Mouse (Mus musculus) MEL (cell line): ENCODE measurements around the gene Bcl3. TPM values are rescaled to one million over a fixed set of nuclear protein-coding genes. Genes with fewer than 3 reads are reported as not detected.

ENCODE experiments used
- DNase-seq: peaks from one replicate; pipeline ENCODE4 v3.0.0; 2011; ENCODE audit warnings: low read depth, low spot score
- H3K27ac ChIP-seq: 2 replicates; pipeline ENCODE4 v1.5.1; 2012; ENCODE audit warnings: low read depth, mild to moderate bottlenecking, control low read depth, low read length, moderate library complexity; ENCODE audit not compliant: control insufficient read depth
- H3K27me3 ChIP-seq, 2 experiments: fragments of 150-350 bp in 1 of 2; sonication (generic) in 1 of 2; 2 replicates each; pipeline ENCODE4 v1.6.1; 2012; ENCODE audit warnings: low read length in 2 of 2, mild to moderate bottlenecking in 2 of 2, improper control_type of control experiment in 1 of 2, moderate library complexity in 1 of 2; ENCODE audit not compliant: insufficient read depth in 2 of 2, control insufficient read depth in 1 of 2
- H3K36me3 ChIP-seq, 2 experiments: 2 replicates each; pipeline ENCODE4 v1.6.1; 2012 to 2014; ENCODE audit warnings: low read length in 2 of 2, improper control_type of control experiment in 1 of 2, inconsistent platforms in 1 of 2, mild to moderate bottlenecking in 1 of 2; ENCODE audit not compliant: insufficient read depth in 2 of 2, control insufficient read depth in 1 of 2
- H3K4me1 ChIP-seq, 2 experiments: fragments of 150-350 bp in 1 of 2; sonication (generic) in 1 of 2; 2 replicates each; pipeline ENCODE4 v1.6.1; 2012; ENCODE audit warnings: low read length in 2 of 2, improper control_type of control experiment in 1 of 2, mild to moderate bottlenecking in 1 of 2; ENCODE audit not compliant: insufficient read depth in 2 of 2, control insufficient read depth in 1 of 2
- H3K4me3 ChIP-seq, 2 experiments: fragments of 150-350 bp in 1 of 2; sonication (generic) in 1 of 2; 2 replicates each; pipeline ENCODE4 v1.5.1; 2012; ENCODE audit warnings: low read depth in 2 of 2, low read length in 2 of 2, mild to moderate bottlenecking in 2 of 2, moderate library complexity in 2 of 2, control low read depth in 1 of 2, improper control_type of control experiment in 1 of 2; ENCODE audit not compliant: control insufficient read depth in 1 of 2, insufficient read depth in 1 of 2
- H3K79me2 ChIP-seq: 2 replicates; pipeline ENCODE4 v1.6.1; 2012; ENCODE audit warnings: mild to moderate bottlenecking, low read length, moderate library complexity; ENCODE audit not compliant: control insufficient read depth, poor library complexity, insufficient read depth
- H3K9ac ChIP-seq: 2 replicates; pipeline ENCODE4 v1.6.1; 2012; ENCODE audit warnings: low read depth, mild to moderate bottlenecking, control low read depth, low read length, moderate library complexity; ENCODE audit not compliant: control insufficient read depth, poor library complexity, severe bottlenecking
- H3K9me3 ChIP-seq: fragments of 150-350 bp; sonication (generic); replicated peaks from 2 replicates; pipeline ENCODE4 v1.6.1; 2012; ENCODE audit warnings: mild to moderate bottlenecking, low read length, improper control_type of control experiment, moderate library complexity; ENCODE audit not compliant: insufficient read depth
- CHD1 ChIP-seq: IDR thresholded peaks from 2 replicates; pipeline ENCODE4 v1.6.1; 2012; ENCODE audit warnings: low read depth, mild to moderate bottlenecking, inconsistent platforms, low read length, improper control_type of control experiment
- CHD2 ChIP-seq: IDR thresholded peaks from 2 replicates; pipeline ENCODE4 v1.6.1; 2011; ENCODE audit warnings: low read length, improper control_type of control experiment
- CTCF ChIP-seq, 3 experiments: IDR thresholded peaks in 2 of 3; conservative IDR thresholded peaks in 1 of 3; 2 replicates each; pipeline ENCODE4 v1.5.1; 2011 to 2012; ENCODE audit warnings: low read length in 3 of 3, low read depth in 2 of 3, mild to moderate bottlenecking in 2 of 3, improper control_type of control experiment in 1 of 3, inconsistent platforms in 1 of 3, mixed read lengths in 1 of 3, moderate library complexity in 1 of 3; ENCODE audit not compliant: control insufficient read depth in 1 of 3, insufficient read depth in 1 of 3, poor library complexity in 1 of 3, severe bottlenecking in 1 of 3
- ELF1 ChIP-seq: IDR thresholded peaks from 2 replicates; pipeline ENCODE4 v1.6.1; 2014; ENCODE audit warnings: low read depth, mild to moderate bottlenecking, inconsistent platforms, low read length, improper control_type of control experiment, moderate library complexity
- ETS1 ChIP-seq: IDR thresholded peaks from 2 replicates; pipeline ENCODE4 v1.6.1; 2012; ENCODE audit warnings: low read depth, mild to moderate bottlenecking, inconsistent platforms, low read length, improper control_type of control experiment, moderate library complexity
- JUND ChIP-seq: IDR thresholded peaks from 2 replicates; pipeline ENCODE4 v1.6.1; 2011; ENCODE audit warnings: low read depth, mild to moderate bottlenecking, improper control_type of control experiment, low read length
- MAFK ChIP-seq: IDR thresholded peaks from 2 replicates; pipeline ENCODE4 v1.6.1; 2011; ENCODE audit warnings: low read depth, mild to moderate bottlenecking, low read length, improper control_type of control experiment, borderline replicate concordance
- MAX ChIP-seq: IDR thresholded peaks from 2 replicates; pipeline ENCODE4 v1.6.1; 2011; ENCODE audit warnings: low read length, improper control_type of control experiment
- MAZ ChIP-seq: IDR thresholded peaks from 2 replicates; pipeline ENCODE4 v1.6.1; 2012; ENCODE audit warnings: low read depth, mild to moderate bottlenecking, inconsistent platforms, low read length, improper control_type of control experiment
- MYB ChIP-seq: IDR thresholded peaks from 2 replicates; pipeline ENCODE4 v1.6.1; 2011; ENCODE audit warnings: mild to moderate bottlenecking, low read depth, low read length, improper control_type of control experiment
- MYC ChIP-seq: IDR thresholded peaks from 2 replicates; pipeline ENCODE4 v1.6.1; 2011; ENCODE audit warnings: low read depth, mild to moderate bottlenecking, low read length, improper control_type of control experiment, moderate library complexity
- SIN3A ChIP-seq: IDR thresholded peaks from 2 replicates; pipeline ENCODE4 v1.6.1; 2012; ENCODE audit warnings: low read length, improper control_type of control experiment, inconsistent platforms
- USF1 ChIP-seq: IDR thresholded peaks from 2 replicates; pipeline ENCODE4 v1.6.1; 2014; ENCODE audit warnings: low read depth, mild to moderate bottlenecking, inconsistent platforms, low read length, improper control_type of control experiment, moderate library complexity
- ZMIZ1 ChIP-seq: IDR thresholded peaks from 2 replicates; pipeline ENCODE4 v1.6.1; 2012; ENCODE audit warnings: low read depth, mild to moderate bottlenecking, inconsistent platforms, low read length, improper control_type of control experiment, moderate library complexity
- ZNF384 ChIP-seq: IDR thresholded peaks from 2 replicates; pipeline ENCODE4 v1.6.1; 2012; ENCODE audit warnings: low read depth, mild to moderate bottlenecking, inconsistent platforms, low read length, improper control_type of control experiment
- polyA plus RNA-seq, 2 experiments: library from polyadenylated mRNA; stranded (reverse) in 1 of 2; unstranded in 1 of 2; fragments of >175 nt in 1 of 2; fragments of >200 nt in 1 of 2; gene quantifications; 2 replicates each; pipeline versions ENCODE4 v1.2.1 to v1.2.4; 2012; ENCODE audit warnings: low replicate concordance in 2 of 2, low read depth in 1 of 2; ENCODE audit not compliant: insufficient read length in 2 of 2, insufficient read depth in 1 of 2, missing spikeins in 1 of 2
- total RNA-seq: library from RNA; depleted of rRNA; stranded (reverse); fragments of 300-350 nt; gene quantifications from 2 replicates; pipeline ENCODE4 v1.2.3, GENCODE M21; 2012

Bcl3 gene
- total and polyA plus RNA-seq, 3 experiments = 2.7 to 6.7 TPM; not detected in 1

DNA sequence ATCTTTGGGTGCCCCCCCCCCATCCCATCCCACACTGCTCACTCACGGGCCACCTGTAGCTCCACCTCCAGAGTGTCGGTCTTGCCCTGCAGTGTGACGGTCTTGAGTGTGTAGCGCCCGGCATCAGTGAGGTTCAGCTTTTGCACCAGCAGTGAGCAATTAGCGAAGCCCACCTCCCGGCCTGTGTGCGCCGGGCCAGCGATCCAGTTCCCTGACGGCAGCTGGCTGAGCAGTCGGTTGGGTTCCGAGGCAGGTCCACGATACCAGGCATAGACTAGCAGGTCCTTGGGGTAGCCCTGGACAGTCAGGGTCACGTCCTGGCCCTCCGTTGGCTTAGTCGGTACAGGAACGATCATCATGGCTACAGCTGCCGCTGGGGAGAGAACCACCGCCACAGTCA is 31.0 kb upstream of the Bcl3 start:
- Histone ChIP-seq H3K4me1 (no peaks in the 10 kb centered on the region), H3K9me3 (no peaks in the 10 kb centered on the region), H3K79me2 (no peaks in the 10 kb centered on the region), H3K27me3 (no peaks in the 10 kb centered on the region), H3K36me3 (no peaks in the 10 kb centered on the region), H3K4me3 (no peak overlapping the region), H3K9ac (no peak overlapping the region), H3K27ac (no peak overlapping the region)
- no peak for DNase-seq
- TF ChIP-seq MYB (no peak), SIN3A (no peak), MAX (no peak)

DNA sequence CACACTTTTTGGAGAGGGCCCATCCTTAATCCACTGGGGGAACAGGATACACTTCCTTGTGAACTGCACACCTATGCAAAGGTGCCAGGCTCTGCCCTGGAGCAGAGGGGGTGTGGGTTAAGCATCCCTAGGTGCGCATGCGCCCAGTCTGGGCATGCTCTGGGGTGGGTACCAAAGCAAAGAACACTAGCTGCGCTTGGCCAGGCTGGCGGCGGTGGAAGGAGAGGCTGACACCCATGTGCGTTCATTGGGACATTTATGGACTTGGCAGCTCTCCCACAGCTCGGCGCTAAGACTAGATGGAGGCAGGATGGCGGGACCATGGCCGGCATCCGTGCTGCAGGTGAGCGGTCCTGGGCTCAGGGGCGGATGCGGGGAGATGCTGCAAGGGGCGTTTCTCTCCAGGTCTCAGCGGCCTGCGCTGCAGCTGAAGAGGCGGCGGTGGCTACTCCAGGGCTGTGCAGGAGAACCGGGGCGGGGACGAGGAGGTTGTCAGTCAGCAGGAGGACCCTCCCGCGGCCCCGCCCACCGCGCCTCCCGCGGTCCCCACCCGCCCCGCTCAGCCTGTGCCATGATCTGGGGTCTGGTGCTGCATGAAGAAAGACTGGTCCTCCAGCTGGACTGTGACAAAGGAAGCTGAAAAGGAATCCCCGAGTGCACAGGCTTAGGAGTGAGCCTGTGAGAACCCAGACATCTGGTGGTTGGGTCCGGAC is 29.4 kb upstream of the Bcl3 start, which contains the start of gene Gm19345:
Gene Gm19345, plus strand, starts transcription at position 146 of the 713 bp plus-strand sequence.
- DNase-seq = no peak
- H3K27ac ChIP-seq = no peak within 1 kb of the TSS
- no peaks in the 10 kb centered on the region for H3K9me3 ChIP-seq
- no peaks in the 10 kb centered on the region for H3K79me2 ChIP-seq
- no peaks in the 10 kb centered on the region for H3K36me3 ChIP-seq
- H3K4me1 ChIP-seq = no peaks in the 10 kb centered on the region
- H3K4me3 ChIP-seq = no peak within 1 kb of the TSS; a peak in 1 of 4 replicates
- H3K9ac ChIP-seq = no peak within 1 kb of the TSS
- TF ChIP-seq ZNF384 (no peak), ELF1 (no peak), ZMIZ1 (no peak), MYC (no peak), MAFK (no peak), USF1 (no peak)
- no peaks in the 10 kb centered on the region for H3K27me3 ChIP-seq

GRCm38 (mm10) chr7:19844521-19845171 is 22.1 kb upstream of the Bcl3 start:
- Histone ChIP-seq H3K27me3 (no peaks in the 10 kb centered on the region), H3K27ac (no peak overlapping the region), H3K4me3 (no peak overlapping the region), H3K79me2 (no peaks in the 10 kb centered on the region), H3K36me3 (no peaks in the 10 kb centered on the region), H3K9me3 (no peaks in the 10 kb centered on the region), H3K4me1 (no peaks in the 10 kb centered on the region; a peak in 1 of 4 replicates), H3K9ac (no peak overlapping the region)
- TF ChIP-seq CHD1 = no peak
- TF ChIP-seq MAZ = no peak
- no peak for TF ChIP-seq ETS1
- TF ChIP-seq CTCF (IDR thresholded peaks at IDR 0.05 in 2 of 3, conservative IDR thresholded peaks at IDR 0.05 in 1 of 3; ENCODE audit: control insufficient read depth in 1 of 3, insufficient read depth in 1 of 3, low read depth in 2 of 3, low read length in 3 of 3, poor library complexity in 1 of 3, severe bottlenecking in 1 of 3) = no peak
- TF ChIP-seq JUND = no peak
- TF ChIP-seq CHD2 = no peak
- no peak for DNase-seq
